Mouse (Mus musculus) forebrain, postnatal 0 days (tissue): ENCODE measurements around the gene Sulf2. TPM values are rescaled to one million over a fixed set of nuclear protein-coding genes. Genes with fewer than 3 reads are reported as not detected.
"Not testable (repeated sequence)": the region's sequence is repeated elsewhere in the genome, so short reads cannot be mapped to it uniquely, and the experiment has no call there.

Source experiments
- ATAC-seq: fragments of 200-750 bp; cut with Nextera tagmentation; 2 replicates; pipeline ENCODE4 v1.8.0; 2017; ENCODE audit warnings: mild to moderate bottlenecking, moderate library complexity
- DNase-seq: peaks from one replicate; pipeline ENCODE4 v3.0.0-alpha.2; 2015
- H3K27ac ChIP-seq: fragments of 300-500 bp; sonication (generic); 2 replicates; pipeline ENCODE4 v1.5.1; 2014; ENCODE audit warnings: low read depth, mild to moderate bottlenecking, antibody characterized with exemption, low read length, moderate library complexity, mixed read lengths
- H3K27me3 ChIP-seq: fragments of 300-500 bp; sonication (generic); 2 replicates; pipeline ENCODE4 v1.6.1; 2014; ENCODE audit warnings: mild to moderate bottlenecking, low read length, mixed read lengths; ENCODE audit not compliant: insufficient read depth
- H3K36me3 ChIP-seq: fragments of 300-500 bp; sonication (generic); 2 replicates; pipeline ENCODE4 v1.6.1; 2014; ENCODE audit warnings: mild to moderate bottlenecking, moderate library complexity; ENCODE audit not compliant: insufficient read depth
- H3K4me1 ChIP-seq: fragments of 300-500 bp; sonication (generic); 2 replicates; pipeline ENCODE4 v1.6.1; 2014; ENCODE audit warnings: antibody characterized with exemption; ENCODE audit not compliant: insufficient read depth
- H3K4me2 ChIP-seq: fragments of 300-500 bp; sonication (generic); 2 replicates; pipeline ENCODE4 v1.6.1; 2014; ENCODE audit warnings: low read depth, mild to moderate bottlenecking, moderate library complexity
- H3K4me3 ChIP-seq: fragments of 300-500 bp; sonication (generic); 2 replicates; pipeline ENCODE4 v1.5.1; 2014; ENCODE audit warnings: low read depth, low read length, mixed read lengths
- H3K9ac ChIP-seq: fragments of 300-500 bp; sonication (generic); 2 replicates; pipeline ENCODE4 v1.6.1; 2014; ENCODE audit warnings: mild to moderate bottlenecking
- H3K9me3 ChIP-seq: fragments of 300-500 bp; sonication (generic); 2 replicates; pipeline ENCODE4 v1.6.1; 2016; ENCODE audit warnings: low read length
- CTCF ChIP-seq: sonication (generic); IDR thresholded peaks from 2 replicates; pipeline ENCODE4 v1.5.1; 2016; ENCODE audit warnings: antibody characterized with exemption, control low read depth, low read depth
- WGBS: fragments of 180-500 bp; shearing (Covaris S2); extraction: QIAGEN DNeasy Blood & Tissue Kit; methylation state at CpG from one replicate; pipeline ENCODE4 v1.1.7; 2014; 5-methylcytosine and 5-hydroxymethylcytosine counted together
- polyA plus RNA-seq: library from polyadenylated mRNA; unstranded; fragments of >200 nt; fragmentation: Nextera tagmentation; extraction: Ambion mirVana; gene quantifications from 2 replicates; pipeline ENCODE4 v1.2.1, GENCODE M21; 2015
- total RNA-seq: library from RNA; depleted of rRNA; stranded (reverse); fragments of >200 nt; gene quantifications from 2 replicates; pipeline ENCODE4 v1.2.3, GENCODE M21; 2014

Gene Sulf2
- total and polyA plus RNA-seq, 2 experiments from 2014 or later: 67.5 to 95.6 TPM

DNA sequence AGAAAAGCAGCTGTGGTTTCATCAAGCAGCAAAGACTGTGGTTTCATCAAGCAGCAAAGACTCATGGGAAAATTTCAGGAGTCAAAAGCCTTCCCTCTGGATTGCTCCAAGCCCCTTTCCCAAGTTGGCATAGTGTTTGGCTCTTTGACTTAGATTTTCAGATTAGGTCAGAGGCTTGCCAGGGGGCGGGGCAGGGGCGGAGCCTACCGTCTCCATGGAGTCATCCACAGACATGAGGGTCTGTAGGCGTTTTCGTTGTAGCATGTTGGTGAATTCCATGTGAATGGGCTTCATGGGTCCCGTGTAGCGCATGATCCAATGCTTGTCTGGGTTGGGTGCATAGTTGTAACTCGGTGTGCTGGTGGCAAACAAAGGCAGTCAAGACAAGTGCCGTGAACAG is 66.5 kb downstream of the Sulf2 start:
- H3K4me3 ChIP-seq: no peak overlapping the region
- no peak overlapping the region for H3K9ac ChIP-seq
- DNase-seq: no peak
- no peaks in the 10 kb centered on the region for H3K27me3 ChIP-seq
- H3K4me2 ChIP-seq: no peak overlapping the region
- no peaks in the 10 kb centered on the region for H3K9me3 ChIP-seq
- ATAC-seq: no peak
- no peaks in the 10 kb centered on the region for H3K4me1 ChIP-seq
- TF ChIP-seq CTCF: no peak
- WGBS: 88% methylated on average over 9 of the region's 9 CpGs
- no peak overlapping the region for H3K27ac ChIP-seq
- peaks cover 11% of the 10 kb centered on the region; the same call in 1 of the 2 replicates for H3K36me3 ChIP-seq

DNA sequence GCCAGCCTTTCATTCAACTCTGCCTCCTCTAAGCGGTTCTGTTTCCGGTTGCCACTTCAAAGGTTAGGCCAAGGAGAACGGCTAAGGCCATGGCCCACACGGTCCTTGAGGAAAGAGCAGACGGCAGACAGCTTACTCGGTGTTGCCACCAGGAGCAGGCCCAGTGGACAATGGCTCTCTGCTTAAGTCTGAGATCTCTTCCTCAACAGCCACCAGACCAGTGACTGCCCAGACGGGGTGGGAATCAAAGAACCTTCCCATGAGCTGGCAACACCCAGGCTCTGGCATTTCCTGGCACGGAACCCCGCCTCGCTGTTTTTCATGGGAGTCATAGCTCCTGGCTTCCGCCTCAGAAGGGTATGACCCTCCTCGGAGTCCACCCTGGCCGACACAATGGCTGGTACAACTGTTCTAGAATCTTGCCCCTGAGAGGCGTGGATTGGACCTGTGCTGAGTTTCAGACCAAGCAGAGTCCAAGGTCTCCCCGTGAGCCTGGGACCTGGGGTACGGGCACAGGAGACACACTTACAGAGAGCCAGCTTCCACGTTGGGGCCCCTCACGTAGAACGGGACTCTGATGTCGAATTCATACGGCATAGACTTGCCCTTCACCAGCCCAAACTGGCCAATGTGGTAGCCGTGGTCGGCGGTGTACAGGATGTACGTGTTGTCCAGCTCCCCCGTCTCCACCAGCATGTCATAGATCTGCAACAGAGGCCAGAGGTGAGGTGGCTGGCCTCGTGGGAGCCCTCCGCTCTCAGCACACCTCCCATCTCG is 68.8 kb downstream of the Sulf2 start:
- 87% methylated on average over 29 of the region's 29 CpGs for WGBS
- DNase-seq (no peak), ATAC-seq (no peak)
- no peak for TF ChIP-seq CTCF
- Histone ChIP-seq H3K27ac (no peak overlapping the region), H3K4me3 (no peak overlapping the region), H3K4me2 (no peak overlapping the region), H3K9me3 (no peaks in the 10 kb centered on the region), H3K27me3 (no peaks in the 10 kb centered on the region), H3K9ac (no peak overlapping the region), H3K36me3 (peaks cover 12% of the 10 kb centered on the region; the same call in 1 of the 2 replicates), H3K4me1 (no peaks in the 10 kb centered on the region)

DNA sequence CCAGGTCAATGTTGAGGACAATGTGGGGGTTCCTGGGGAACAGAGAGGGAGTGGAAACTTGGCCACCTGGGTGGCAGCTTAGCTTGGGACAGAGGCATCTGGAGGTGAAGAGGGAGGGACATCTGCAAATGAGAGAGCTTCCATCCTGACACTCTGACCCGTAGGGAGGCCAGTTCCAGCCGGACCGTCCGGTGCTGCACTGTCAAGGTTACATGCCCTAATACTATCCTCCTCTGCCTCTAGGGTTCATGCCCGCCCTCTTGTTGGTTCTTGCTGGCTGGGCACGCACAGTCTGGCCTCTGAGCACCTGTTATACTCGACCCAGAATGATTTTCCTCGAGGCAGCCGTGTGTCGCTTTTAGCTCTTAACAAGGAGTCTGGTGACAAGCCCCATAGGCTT is 69.7 kb downstream of the Sulf2 start:
- Histone ChIP-seq H3K4me1 (no peaks in the 10 kb centered on the region), H3K27ac (no peak overlapping the region), H3K9ac (no peak overlapping the region), H3K4me3 (no peak overlapping the region), H3K27me3 (no peaks in the 10 kb centered on the region), H3K4me2 (no peak overlapping the region), H3K36me3 (peaks cover 8% of the 10 kb centered on the region; the same call in 1 of the 2 replicates), H3K9me3 (no peaks in the 10 kb centered on the region)
- 91% methylated on average over 10 of the region's 10 CpGs for WGBS
- DNase-seq: no peak
- no peak for TF ChIP-seq CTCF
- no peak for ATAC-seq

DNA sequence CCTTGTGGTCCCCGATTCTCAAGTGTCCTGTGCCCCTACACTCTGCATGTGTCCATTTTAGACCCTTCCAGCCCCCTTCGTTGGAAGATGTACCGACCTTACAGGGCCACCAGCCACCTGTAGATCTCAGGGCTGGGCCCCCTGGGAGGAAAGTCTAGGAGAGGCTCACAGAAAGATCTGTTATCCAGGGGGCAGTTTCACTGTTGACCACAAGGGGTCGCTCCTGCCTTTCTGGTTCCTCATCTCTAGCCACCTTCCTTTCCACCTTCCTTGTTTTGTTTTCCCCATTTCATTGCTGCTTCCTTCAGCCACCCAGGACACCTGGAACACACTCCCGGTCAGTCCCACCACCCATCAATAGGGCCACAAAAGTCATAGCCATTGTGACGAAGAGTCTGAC is 70.5 kb downstream of the Sulf2 start:
- ATAC-seq: peak; percentile 33; the same call in 1 of the 2 replicates
- H3K36me3 ChIP-seq, H3K9me3 ChIP-seq, H3K9ac ChIP-seq, H3K27me3 ChIP-seq, H3K4me1 ChIP-seq, H3K4me2 ChIP-seq, H3K4me3 ChIP-seq, H3K27ac ChIP-seq: not testable (repeated sequence)
- peak; percentile 77 for DNase-seq
- 42% methylated on average over 6 of the region's 6 CpGs for WGBS
- TF ChIP-seq CTCF: peak; percentile 85

DNA sequence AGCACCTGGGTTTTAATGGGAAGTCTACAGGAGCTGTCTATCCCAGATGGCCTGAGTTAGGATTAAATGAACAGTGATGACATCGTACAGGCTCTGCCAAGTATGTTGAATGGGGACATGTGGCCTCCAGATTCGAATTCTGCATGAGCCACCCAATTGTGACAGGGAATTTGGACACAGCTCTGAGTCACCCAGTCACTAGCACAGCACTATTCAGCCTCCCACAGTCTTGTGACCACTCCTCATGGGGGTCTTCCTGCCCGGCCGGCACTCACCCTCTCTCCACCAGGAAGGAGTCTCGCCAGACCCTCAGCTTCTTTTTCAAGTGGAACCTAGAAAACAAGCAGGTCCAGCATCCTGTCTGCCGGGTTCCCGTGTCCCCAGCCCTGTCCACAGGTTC is 71.4 kb downstream of the Sulf2 start:
- Histone ChIP-seq H3K9me3 (no peaks in the 10 kb centered on the region), H3K4me1 (no peaks in the 10 kb centered on the region), H3K4me2 (no peak overlapping the region), H3K9ac (no peak overlapping the region), H3K27me3 (no peaks in the 10 kb centered on the region), H3K36me3 (peaks cover 7% of the 10 kb centered on the region; the same call in 1 of the 2 replicates), H3K4me3 (no peak overlapping the region), H3K27ac (no peak overlapping the region)
- ATAC-seq (no peak), DNase-seq (no peak)
- no peak for TF ChIP-seq CTCF
- 88% methylated on average over 7 of the region's 7 CpGs for WGBS

DNA sequence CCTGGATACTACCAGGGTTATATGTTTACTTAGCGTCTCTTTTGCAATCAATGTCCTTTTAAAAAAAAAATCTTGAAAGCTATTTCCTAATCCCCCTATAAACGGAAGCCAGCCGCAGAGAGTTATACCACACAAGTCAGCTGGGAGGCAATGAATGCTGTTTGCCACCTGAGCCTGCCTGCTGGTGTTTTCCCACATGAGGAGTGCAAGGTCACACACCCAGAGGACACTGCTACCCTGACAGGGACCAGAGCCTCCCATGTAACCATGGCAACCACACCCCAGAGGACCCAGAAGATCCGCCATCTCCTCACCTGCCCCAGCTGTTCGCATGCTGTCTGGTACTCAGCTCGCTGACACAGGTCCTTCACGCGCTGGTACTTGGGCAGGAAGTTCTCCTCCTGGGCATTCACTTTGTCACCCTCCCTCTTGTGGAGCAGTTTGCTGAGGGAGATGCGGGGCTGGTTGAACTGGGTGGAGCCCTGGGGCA is 71.9 kb downstream of the Sulf2 start:
- H3K36me3 ChIP-seq: peaks cover 11% of the 10 kb centered on the region; the same call in 1 of the 2 replicates
- H3K4me1 ChIP-seq: no peaks in the 10 kb centered on the region
- H3K4me2 ChIP-seq: no peak overlapping the region
- no peak overlapping the region for H3K9ac ChIP-seq
- ATAC-seq (no peak), DNase-seq (no peak)
- H3K27ac ChIP-seq: no peak overlapping the region
- H3K9me3 ChIP-seq: no peaks in the 10 kb centered on the region
- no peak for TF ChIP-seq CTCF
- H3K4me3 ChIP-seq: no peak overlapping the region
- WGBS: 85% methylated on average over 9 of the region's 9 CpGs
- H3K27me3 ChIP-seq: no peaks in the 10 kb centered on the region

DNA sequence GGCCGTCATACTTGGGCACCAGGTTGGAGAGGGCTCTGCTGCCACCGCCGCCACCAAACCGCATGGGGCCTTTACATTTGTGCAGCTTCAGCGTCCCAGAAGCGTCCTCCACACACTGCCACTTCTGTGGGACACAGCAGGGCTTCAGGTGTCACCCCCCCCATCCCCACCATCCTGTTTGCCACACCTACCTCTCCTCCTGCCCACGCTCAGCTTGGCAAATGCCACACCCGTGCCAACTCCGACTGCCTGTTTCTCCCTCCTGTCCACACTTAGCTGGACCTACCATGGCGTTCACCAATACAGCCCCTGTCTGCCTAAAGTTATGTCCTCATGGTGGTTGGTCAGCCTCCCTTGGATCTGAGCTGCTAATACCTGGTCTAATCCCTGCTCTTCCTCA is 72.8 kb downstream of the Sulf2 start:
- no peak overlapping the region for H3K4me3 ChIP-seq
- no peaks in the 10 kb centered on the region for H3K9me3 ChIP-seq
- ATAC-seq: no peak
- no peak overlapping the region for H3K4me2 ChIP-seq
- H3K27me3 ChIP-seq: no peaks in the 10 kb centered on the region
- no peak for DNase-seq
- H3K9ac ChIP-seq: no peak overlapping the region
- peaks cover 13% of the 10 kb centered on the region; the same call in 1 of the 2 replicates for H3K36me3 ChIP-seq
- 79% methylated on average over 10 of the region's 10 CpGs for WGBS
- no peak overlapping the region for H3K27ac ChIP-seq
- no peaks in the 10 kb centered on the region for H3K4me1 ChIP-seq
- no peak for TF ChIP-seq CTCF
